Mouse (Mus musculus): ENCODE measurements around the gene 4930524N10Rik. TPM values are rescaled to one million over a fixed set of nuclear protein-coding genes. Genes with fewer than 3 reads are reported as not detected.

4930524N10Rik gene
- not detected in 2 replicates for polyA plus RNA-seq (2015; fragmentation: Nextera tagmentation; extraction: Ambion mirVana)

GRCm38 (mm10) chrX:154343292-154343691 lies at the start of gene 4930524N10Rik:
4930524N10Rik (minus strand) TSS chrX:154343392.
- 36% methylated on average over 1 of the region's 1 CpGs for WGBS

GRCm38 (mm10) chrX:154350042-154350441 lies 6.8 kb upstream of the 4930524N10Rik start:
- Histone ChIP-seq H3K9me3 (replicated peaks) (no peaks in the 10 kb centered on the region), H3K27ac (replicated peaks) (no peak overlapping the region), H3K4me1 (no peaks in the 10 kb centered on the region), H3K36me3 (no peaks in the 10 kb centered on the region), H3K4me3 (replicated peaks) (no peak overlapping the region), H3K9ac (no peak overlapping the region), H3K27me3 (no peaks in the 10 kb centered on the region), H3K4me2 (replicated peaks) (no peak overlapping the region)
- no peak for ATAC-seq (ENCODE audit: insufficient number of reproducible peaks, low FRiP score, low TSS enrichment, low read depth)
- 69% methylated on average over 3 of the region's 3 CpGs for WGBS

More at GRCm38 (mm10) chrX:154343292-154343691, at the start of gene 4930524N10Rik:
- H3K36me3 ChIP-seq = no peaks in the 10 kb centered on the region
- no peaks in the 10 kb centered on the region for H3K4me1 ChIP-seq
- no peak within 1 kb of the TSS for H3K4me3 ChIP-seq (replicated peaks)
- H3K27me3 ChIP-seq = no peaks in the 10 kb centered on the region
- H3K9me3 ChIP-seq (replicated peaks) = no peaks in the 10 kb centered on the region
- no peak within 1 kb of the TSS for H3K9ac ChIP-seq
- ATAC-seq (ENCODE audit: insufficient number of reproducible peaks, low FRiP score, low TSS enrichment, low read depth) = no peak
- no peak within 1 kb of the TSS for H3K4me2 ChIP-seq (replicated peaks)
- H3K27ac ChIP-seq (replicated peaks) = no peak within 1 kb of the TSS

GRCm38 (mm10) chrX:154349302-154350041 lies 6.3 kb upstream of the 4930524N10Rik start:
- WGBS = 81% methylated on average over 7 of the region's 7 CpGs
- no peak overlapping the region for H3K4me3 ChIP-seq (replicated peaks)

GRCm38 (mm10) chrX:154347933-154348332 lies 4.7 kb upstream of the 4930524N10Rik start:
- 78% methylated on average over 3 of the region's 3 CpGs for WGBS
- Histone ChIP-seq H3K4me3 (replicated peaks) (no peak overlapping the region), H3K9ac (no peak overlapping the region), H3K36me3 (no peaks in the 10 kb centered on the region), H3K27me3 (no peaks in the 10 kb centered on the region), H3K4me1 (no peaks in the 10 kb centered on the region), H3K9me3 (replicated peaks) (no peaks in the 10 kb centered on the region), H3K27ac (replicated peaks) (no peak overlapping the region), H3K4me2 (replicated peaks) (no peak overlapping the region)
- ATAC-seq (ENCODE audit: insufficient number of reproducible peaks, low FRiP score, low TSS enrichment, low read depth) = no peak

More at GRCm38 (mm10) chrX:154349302-154350041, 6.3 kb upstream of the 4930524N10Rik start:
- H3K36me3 ChIP-seq = no peaks in the 10 kb centered on the region
- H3K4me1 ChIP-seq = no peaks in the 10 kb centered on the region
- H3K27ac ChIP-seq (replicated peaks) = no peak overlapping the region
- no peak overlapping the region for H3K9ac ChIP-seq
- ATAC-seq (ENCODE audit: insufficient number of reproducible peaks, low FRiP score, low TSS enrichment, low read depth) = no peak
- no peaks in the 10 kb centered on the region for H3K27me3 ChIP-seq
- H3K4me2 ChIP-seq (replicated peaks) = no peak overlapping the region
- H3K9me3 ChIP-seq (replicated peaks) = no peaks in the 10 kb centered on the region

Other genes with a start within 250 kb of the 4930524N10Rik start
- not detected in 2 replicates for gene Gm15140, start 222.7 kb downstream of the 4930524N10Rik start, polyA plus RNA-seq (2015; fragmentation: Nextera tagmentation; extraction: Ambion mirVana)
- not detected in 2 replicates for gene Samt4, start 138.6 kb upstream of the 4930524N10Rik start, polyA plus RNA-seq (2015; fragmentation: Nextera tagmentation; extraction: Ambion mirVana)
- not detected in 2 replicates for gene Samt2, start 236.0 kb upstream of the 4930524N10Rik start, polyA plus RNA-seq (2015; fragmentation: Nextera tagmentation; extraction: Ambion mirVana)

Data from embryonic facial prominence, embryonic 15.5 days (tissue).